Mouse (Mus musculus): ENCODE measurements around the gene Pole4. TPM values are rescaled to one million over a fixed set of nuclear protein-coding genes. Genes with fewer than 3 reads are reported as not detected.

Pole4 gene
- total and polyA plus RNA-seq, 3 experiments: 49.7 to 178 (median 79.8) TPM

DNA sequence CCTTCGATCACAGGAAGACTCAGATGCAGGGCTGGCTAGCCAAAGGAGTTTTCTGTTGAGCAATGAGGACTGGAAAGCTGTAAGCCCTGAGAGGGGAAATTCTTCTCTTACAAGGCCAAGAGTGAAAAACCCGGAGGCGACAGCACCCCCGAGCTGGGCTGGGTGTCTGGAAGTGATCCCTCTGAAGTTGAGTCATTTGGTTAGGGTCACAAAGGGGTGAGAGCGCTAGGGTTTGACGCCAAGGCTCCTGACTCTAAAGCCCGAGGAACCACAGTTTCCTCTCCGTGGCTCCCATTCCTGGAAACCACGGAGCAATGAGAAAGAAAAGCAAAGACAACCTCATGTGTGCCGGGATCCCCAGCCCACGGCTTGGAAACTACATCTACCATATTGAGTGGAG is 47.9 kb upstream of the Pole4 start:
- in situ Hi-C loops (cut with MboI; ENCODE audit: low pct_ligation_motif_present, low pct_unique_long_range_greater_than_20kb, low sequenced_read_pairs): no loop called here
- Histone ChIP-seq H3K36me3 (replicated peaks in 1 of 2; ENCODE audit: control insufficient read depth in 1 of 2, insufficient read depth in 1 of 2, low read length in 1 of 2) (peaks cover 50 to 66% of the 10 kb centered on the region in 2 experiments), H3K4me1 (ENCODE audit: control insufficient read depth in 1 of 2, insufficient read depth in 2 of 2) (peaks cover 41 to 79% of the 10 kb centered on the region in 2 experiments), H3K79me2 (replicated peaks; ENCODE audit: control insufficient read depth, extremely low read depth, insufficient read depth, poor library complexity, severe bottlenecking) (peaks cover 76% of the 10 kb centered on the region), H3K4me3 (replicated peaks in 1 of 3; ENCODE audit: low read depth in 2 of 3, low read length in 2 of 3, poor library complexity in 1 of 3) (peak overlapping the region; percentile 29 to 62 (median 41)), H3K4me2 (ENCODE audit: insufficient read depth, low read depth, poor library complexity, severe bottlenecking) (peak overlapping the region; percentile 93), H3K27me3 (replicated peaks) (no peaks in the 10 kb centered on the region), H3K9ac (ENCODE audit: insufficient read depth, low read depth) (peak overlapping the region; percentile 91), H3K9me3 (replicated peaks; ENCODE audit: low read length) (peaks cover 15% of the 10 kb centered on the region), H3K27ac (ENCODE audit: insufficient read depth, low read depth) (peak overlapping the region; percentile 99)
- DNase-seq (ENCODE audit: extremely low read depth): peak; percentile 47
- TF ChIP-seq SIN3A (IDR thresholded peaks at IDR 0.05; ENCODE audit: low read length) (no peak), NELFE (IDR thresholded peaks at IDR 0.05; ENCODE audit: low read depth, low read length) (no peak), JUND (conservative IDR thresholded peaks at IDR 0.05; ENCODE audit: low read depth, low read length) (0 out of 2 replicates have a peak, but pooled peaks have one; percentile 19), RCOR1 (conservative IDR thresholded peaks at IDR 0.05; ENCODE audit: low read depth, low read length) (no peak), CHD1 (IDR thresholded peaks at IDR 0.05; ENCODE audit: low read depth, low read length) (no peak), ZKSCAN1 (IDR thresholded peaks at IDR 0.05; ENCODE audit: borderline replicate concordance, low read depth, low read length) (no peak), JUN (IDR thresholded peaks at IDR 0.05; ENCODE audit: insufficient read depth, low read depth, low read length) (no peak), SMC3 (IDR thresholded peaks at IDR 0.05; ENCODE audit: low read depth, low read length) (no peak), MAZ (IDR thresholded peaks at IDR 0.05; ENCODE audit: low read depth, low read length) (no peak), MYC (IDR thresholded peaks at IDR 0.05; ENCODE audit: low read depth, low read length) (peak; percentile 40; the same call in 1 of the 2 replicates), HCFC1 (IDR thresholded peaks at IDR 0.05; ENCODE audit: low read depth, low read length) (no peak), PAX5 (IDR thresholded peaks at IDR 0.05; ENCODE audit: low read length) (no peak), KAT2A (IDR thresholded peaks at IDR 0.05; ENCODE audit: insufficient replicate concordance, low read length) (no peak), MEF2A (IDR thresholded peaks at IDR 0.05; ENCODE audit: borderline replicate concordance, low read depth, low read length) (no peak), MAX (IDR thresholded peaks at IDR 0.05; ENCODE audit: low read length) (no peak), UBTF (IDR thresholded peaks at IDR 0.05; ENCODE audit: low read depth, low read length) (no peak), MAFK (IDR thresholded peaks at IDR 0.05; ENCODE audit: insufficient replicate concordance, low read length) (no peak), USF1 (IDR thresholded peaks at IDR 0.05; ENCODE audit: low read depth, low read length) (no peak), GABPA (IDR thresholded peaks at IDR 0.05; ENCODE audit: insufficient replicate concordance, low read depth, low read length) (no peak), POLR2A (IDR thresholded peaks at IDR 0.05; ENCODE audit: low read depth, low read length) (0 out of 2 replicates have a peak, but pooled peaks have one; percentile 27), CTCF (conservative IDR thresholded peaks at IDR 0.05 in 1 of 2, IDR thresholded peaks at IDR 0.05 in 1 of 2; ENCODE audit: low read depth in 2 of 2, low read length in 2 of 2) (no peak), ZC3H11A (IDR thresholded peaks at IDR 0.05; ENCODE audit: low read depth, low read length) (no peak), TCF12 (IDR thresholded peaks at IDR 0.05; ENCODE audit: low read depth, low read length) (0 out of 2 replicates have a peak, but pooled peaks have one; percentile 35), ZMIZ1 (IDR thresholded peaks at IDR 0.05; ENCODE audit: low read depth, low read length) (no peak), CHD2 (IDR thresholded peaks at IDR 0.05; ENCODE audit: low read length) (no peak), IRF4 (IDR thresholded peaks at IDR 0.05; ENCODE audit: low read depth, low read length) (peak; percentile 74), NRF1 (IDR thresholded peaks at IDR 0.05; ENCODE audit: low read depth, low read length) (no peak), E2F4 (IDR thresholded peaks at IDR 0.05; ENCODE audit: insufficient replicate concordance, low read depth, low read length) (no peak), BHLHE40 (IDR thresholded peaks at IDR 0.05; ENCODE audit: low read depth, low read length) (peak; percentile 49), ETS1 (conservative IDR thresholded peaks at IDR 0.05; ENCODE audit: low read depth, low read length) (peak; percentile 55), TBP (conservative IDR thresholded peaks at IDR 0.05; ENCODE audit: low read depth, low read length) (no peak), POLR2AphosphoS2 (IDR thresholded peaks at IDR 0.05; ENCODE audit: low read depth, low read length) (no peak), EP300 (IDR thresholded peaks at IDR 0.05; ENCODE audit: low read length) (no peak; the same call in 1 of the 2 replicates), ELF1 (IDR thresholded peaks at IDR 0.05; ENCODE audit: low read depth, low read length) (0 out of 2 replicates have a peak, but pooled peaks have one; percentile 14), RAD21 (IDR thresholded peaks at IDR 0.05; ENCODE audit: low read depth, low read length) (no peak), ZNF384 (IDR thresholded peaks at IDR 0.05; ENCODE audit: low read depth, low read length) (no peak)
- dilution Hi-C loops (cut with MboI; ENCODE audit: extremely low pct_ligation_motif_present, extremely low pct_unique_long_range_greater_than_20kb, low sequenced_read_pairs): no loop called here
